Mouse (Mus musculus): ENCODE data around the gene Plxnc1. TPM values are rescaled to one million over a fixed set of nuclear protein-coding genes. Genes with fewer than 3 reads are reported as not detected.

Plxnc1 gene
- polyA plus RNA-seq, 1 experiment: 16.7 TPM

- DNase-seq (ENCODE audit: extremely low spot score in 1 of 2, low spot score in 1 of 2): no peak
Observed at GRCm38 (mm10) chr10:94827325-94827724, 117.3 kb downstream of the Plxnc1 start.

- DNase-seq (ENCODE audit: extremely low spot score in 1 of 2, low spot score in 1 of 2): no peak
Observed at GRCm38 (mm10) chr10:94826436-94826835, 118.2 kb downstream of the Plxnc1 start.

- no peak for DNase-seq (ENCODE audit: extremely low spot score in 1 of 2, low spot score in 1 of 2)
Observed at GRCm38 (mm10) chr10:94825951-94826350, 118.7 kb downstream of the Plxnc1 start.

- no peak for DNase-seq (ENCODE audit: extremely low spot score in 1 of 2, low spot score in 1 of 2)
Observed at GRCm38 (mm10) chr10:94823971-94824760, 120.5 kb downstream of the Plxnc1 start.

- DNase-seq (ENCODE audit: extremely low spot score in 1 of 2, low spot score in 1 of 2): peak in 1 of 2 experiments; percentile 31
Observed at GRCm38 (mm10) chr10:94818781-94819665, 125.6 kb downstream of the Plxnc1 start.

GRCm38 (mm10) chr10:94818127-94818526, 126.5 kb downstream of the Plxnc1 start:
- DNase-seq (ENCODE audit: extremely low spot score in 1 of 2, low spot score in 1 of 2): no peak

GRCm38 (mm10) chr10:94811907-94812851, 132.5 kb downstream of the Plxnc1 start:
- peak in 1 of 2 experiments; percentile 38 for DNase-seq (ENCODE audit: extremely low spot score in 1 of 2, low spot score in 1 of 2)

GRCm38 (mm10) chr10:94809946-94810472, 134.6 kb downstream of the Plxnc1 start:
- DNase-seq (ENCODE audit: extremely low spot score in 1 of 2, low spot score in 1 of 2): no peak

- no peak for DNase-seq (ENCODE audit: extremely low spot score in 1 of 2, low spot score in 1 of 2)
Observed at GRCm38 (mm10) chr10:94808275-94808674, 136.4 kb downstream of the Plxnc1 start.

- no peak for DNase-seq (ENCODE audit: extremely low spot score in 1 of 2, low spot score in 1 of 2)
Observed at GRCm38 (mm10) chr10:94807323-94807722, 137.3 kb downstream of the Plxnc1 start.

- no peak for DNase-seq (ENCODE audit: extremely low spot score in 1 of 2, low spot score in 1 of 2)
Observed at GRCm38 (mm10) chr10:94804909-94805220, 139.8 kb downstream of the Plxnc1 start.

- DNase-seq (ENCODE audit: extremely low spot score in 1 of 2, low spot score in 1 of 2): peak in 1 of 2 experiments; percentile 52
Observed at GRCm38 (mm10) chr10:94804029-94804908, 140.4 kb downstream of the Plxnc1 start.

GRCm38 (mm10) chr10:94800677-94801354, 143.8 kb downstream of the Plxnc1 start:
- no peak for DNase-seq (ENCODE audit: extremely low spot score in 1 of 2, low spot score in 1 of 2)

GRCm38 (mm10) chr10:94799485-94800239, 145.0 kb downstream of the Plxnc1 start:
- DNase-seq (ENCODE audit: extremely low spot score in 1 of 2, low spot score in 1 of 2): no peak

GRCm38 (mm10) chr10:94798128-94798527, 146.5 kb downstream of the Plxnc1 start:
- no peak for DNase-seq (ENCODE audit: extremely low spot score in 1 of 2, low spot score in 1 of 2)

GRCm38 (mm10) chr10:94794666-94795244, 149.9 kb downstream of the Plxnc1 start:
- peak in 1 of 2 experiments; percentile 24 for DNase-seq (ENCODE audit: extremely low spot score in 1 of 2, low spot score in 1 of 2)

GRCm38 (mm10) chr10:94793914-94794313, 150.7 kb downstream of the Plxnc1 start:
- no peak for DNase-seq (ENCODE audit: extremely low spot score in 1 of 2, low spot score in 1 of 2)

GRCm38 (mm10) chr10:94789205-94789604, 155.4 kb downstream of the Plxnc1 start:
- no peak for DNase-seq (ENCODE audit: extremely low spot score in 1 of 2, low spot score in 1 of 2)

Data from frontal cortex, adult 2 months (tissue).